In the genomic region with DNA sequence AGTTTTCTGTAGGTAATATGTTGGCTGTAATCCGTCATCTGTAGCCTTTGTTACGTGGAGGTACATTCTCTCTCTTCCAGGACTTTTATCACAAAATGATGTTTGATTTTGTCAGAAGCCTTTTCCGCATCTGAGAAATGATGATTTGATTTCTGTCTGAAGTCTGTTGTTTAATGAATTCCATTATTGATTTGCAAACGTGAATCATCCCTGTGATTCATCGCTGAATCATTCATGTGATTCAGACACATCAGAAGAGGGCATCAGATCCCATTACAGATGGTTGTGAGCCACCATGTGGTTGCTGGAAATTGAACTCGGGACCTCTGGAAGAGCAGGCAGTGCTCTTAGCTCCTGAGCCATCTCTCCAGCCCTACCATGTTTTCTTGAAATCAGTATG, we compare ENCODE assay signal across 41 mouse cellular contexts. TPM values are rescaled to one million over a fixed set of nuclear protein-coding genes. Genes with fewer than 3 reads are reported as not detected.
DNase-seq lines count a peak whose midpoint lies in the region; ATAC-seq and TF ChIP-seq lines count a peak whose summit lies in the region.
"Had no signal": no experiment of that assay in that cellular context is flagged by ENCODE, and none has a peak within 500 bp of the region (broad histone marks: within the 10 kb centered on the region; RNA-seq: fewer than 3 reads in every experiment).

No protein-coding gene starts in this region.

- 0 out of 2 replicates have a peak overlapping the region, but pooled peaks have one; percentile 91 for H3K9ac ChIP-seq in liver, postnatal 0 days (replicated peaks)
- no peak overlapping the region for H3K9ac ChIP-seq in forebrain, embryonic 12.5 days
- no peak overlapping the region for H3K9ac ChIP-seq in hindbrain, embryonic 16.5 days (ENCODE audit: low read depth, low read length)
- H3K9ac ChIP-seq: embryonic facial prominence, embryonic 15.5 days; heart, embryonic 13.5 days; hindbrain, embryonic 15.5 days; limb, embryonic 15.5 days; lung, embryonic 14.5 days had no signal

- H3K4me1 ChIP-seq in erythroblast, embryonic 14.5 days (ENCODE audit: control insufficient read depth), result peaks cover 61% of the 10 kb centered on the region
- peaks cover 21% of the 10 kb centered on the region for H3K4me1 ChIP-seq in bone marrow macrophage, adult 2 months (ENCODE audit: control insufficient read depth, insufficient read depth, low read length)
- peaks cover 16% of the 10 kb centered on the region for H3K4me1 ChIP-seq in liver, postnatal 0 days (ENCODE audit: insufficient read depth)
- H3K4me1 ChIP-seq in forebrain, embryonic 12.5 days, result peaks cover 25% of the 10 kb centered on the region
- peaks cover 20% of the 10 kb centered on the region for H3K4me1 ChIP-seq in hindbrain, embryonic 16.5 days (ENCODE audit: control insufficient read depth, insufficient read depth, low read depth, low read length)

- no peak for ATAC-seq in erythroblast, adult 5-6 weeks (replicated peaks; ENCODE audit: low FRiP score, poor library complexity, severe bottlenecking)
- no peak for ATAC-seq in liver, postnatal 0 days
- no peak for ATAC-seq in forebrain, embryonic 12.5 days (ENCODE audit: low FRiP score)
- no peak for ATAC-seq in hindbrain, embryonic 16.5 days
- ATAC-seq: forebrain, embryonic 16.5 days; midbrain, embryonic 16.5 days; Patski had no signal

- H3K27ac ChIP-seq in bone marrow macrophage, adult 2 months (ENCODE audit: insufficient read depth, low read depth, low read length), result peak overlapping the region; percentile 17
- H3K27ac ChIP-seq in liver, postnatal 0 days (ENCODE audit: low read depth), result no peak overlapping the region
- H3K27ac ChIP-seq in forebrain, embryonic 12.5 days, result no peak overlapping the region
- no peak overlapping the region for H3K27ac ChIP-seq in hindbrain, embryonic 16.5 days (ENCODE audit: low read depth, low read length)
- H3K27ac ChIP-seq: embryonic facial prominence, embryonic 10.5 days; embryonic facial prominence, embryonic 15.5 days; forebrain, embryonic 10.5 days; heart, embryonic 13.5 days; hindbrain, embryonic 10.5 days; hindbrain, embryonic 15.5 days; kidney, postnatal 0 days; limb, embryonic 10.5 days; limb, embryonic 15.5 days; midbrain, embryonic 10.5 days; neural tube, embryonic 13.5 days; stomach, postnatal 0 days had no signal

- peak overlapping the region; percentile 91 for H3K4me3 ChIP-seq in erythroblast, embryonic 14.5 days (replicated peaks)
- no peak overlapping the region for H3K4me3 ChIP-seq in bone marrow macrophage, adult 2 months (ENCODE audit: insufficient read depth, low read length)
- no peak overlapping the region for H3K4me3 ChIP-seq in liver, postnatal 0 days (ENCODE audit: low read depth, low read length)
- no peak overlapping the region for H3K4me3 ChIP-seq in forebrain, embryonic 12.5 days (replicated peaks)
- no peak overlapping the region for H3K4me3 ChIP-seq in hindbrain, embryonic 16.5 days (ENCODE audit: low read length)
- H3K4me3 ChIP-seq: embryonic facial prominence, embryonic 10.5 days; embryonic facial prominence, embryonic 15.5 days; forebrain, embryonic 10.5 days; heart, embryonic 13.5 days; hindbrain, embryonic 10.5 days; hindbrain, embryonic 15.5 days; limb, embryonic 10.5 days; limb, embryonic 15.5 days; midbrain, embryonic 10.5 days; neural tube, embryonic 13.5 days had no signal

- peaks cover 77% of the 10 kb centered on the region for H3K36me3 ChIP-seq in erythroblast, embryonic 14.5 days (ENCODE audit: control insufficient read depth)
- peaks cover 63% of the 10 kb centered on the region for H3K36me3 ChIP-seq in liver, postnatal 0 days (replicated peaks; ENCODE audit: insufficient read depth, low read length)
- peaks cover 58% of the 10 kb centered on the region for H3K36me3 ChIP-seq in forebrain, embryonic 12.5 days (replicated peaks)
- peaks cover 13% of the 10 kb centered on the region for H3K36me3 ChIP-seq in hindbrain, embryonic 16.5 days (ENCODE audit: control insufficient read depth, insufficient read depth, low read length)

- TF ChIP-seq CTCF in bone marrow macrophage, adult 2 months (IDR thresholded peaks at IDR 0.05; ENCODE audit: low read depth, low read length), result no peak
- TF ChIP-seq CTCF in liver, postnatal 0 days (IDR thresholded peaks at IDR 0.05; ENCODE audit: low read depth), result no peak

- peak; percentile 78 for DNase-seq in 3T3-L1 (ENCODE audit: low read depth, low spot score)
- DNase-seq in liver, postnatal 0 days, result no peak
- DNase-seq: adrenal gland, postnatal 14 days; cerebellum, adult 2 months; cerebellum, postnatal 14 days; heart, postnatal 14 days; kidney, adult 8-10 months; kidney, postnatal 4 days; lung, embryonic 14.5 days; lung, postnatal 14 days; right cerebral cortex, postnatal 4 days; thymus, adult 18-20 months; thymus, postnatal 36 days had no signal

- 0 out of 2 replicates have a peak overlapping the region, but pooled peaks have one; percentile 89 for H3K4me2 ChIP-seq in liver, postnatal 0 days (ENCODE audit: low read depth, low read length)
- H3K4me2 ChIP-seq in forebrain, embryonic 12.5 days, result no peak overlapping the region
- H3K4me2 ChIP-seq in hindbrain, embryonic 16.5 days (ENCODE audit: low read length), result no peak overlapping the region
- H3K4me2 ChIP-seq: embryonic facial prominence, embryonic 15.5 days; heart, embryonic 13.5 days; hindbrain, embryonic 15.5 days; limb, embryonic 15.5 days; lung, embryonic 14.5 days; neural tube, embryonic 13.5 days had no signal

- H3K27me3 ChIP-seq in erythroblast, embryonic 14.5 days (ENCODE audit: control insufficient read depth), result peaks cover 14% of the 10 kb centered on the region
- H3K27me3 ChIP-seq in liver, postnatal 0 days (ENCODE audit: insufficient read depth, low read length), result no peaks in the 10 kb centered on the region
- H3K27me3 ChIP-seq in forebrain, embryonic 12.5 days, result peaks cover 3% of the 10 kb centered on the region; the same call in 1 of the 2 replicates
- no peaks in the 10 kb centered on the region for H3K27me3 ChIP-seq in hindbrain, embryonic 16.5 days (replicated peaks; ENCODE audit: control insufficient read depth, insufficient read depth, low read length)
- H3K27me3 ChIP-seq: embryonic facial prominence, embryonic 15.5 days; heart, embryonic 13.5 days; hindbrain, embryonic 15.5 days; limb, embryonic 15.5 days; neural tube, embryonic 13.5 days; Patski had no signal

- H3K9me3 ChIP-seq in erythroblast, embryonic 14.5 days (ENCODE audit: control insufficient read depth, low read length), result no peaks in the 10 kb centered on the region; the same call in 1 of the 2 replicates
- H3K9me3 ChIP-seq in liver, postnatal 0 days (ENCODE audit: low read length), result no peaks in the 10 kb centered on the region
- H3K9me3 ChIP-seq in forebrain, embryonic 12.5 days, result no peaks in the 10 kb centered on the region
- no peaks in the 10 kb centered on the region for H3K9me3 ChIP-seq in hindbrain, embryonic 16.5 days (ENCODE audit: control insufficient read depth, low read length)
- H3K9me3 ChIP-seq: embryonic facial prominence, embryonic 10.5 days; embryonic facial prominence, embryonic 15.5 days; forebrain, embryonic 10.5 days; heart, embryonic 13.5 days; hindbrain, embryonic 10.5 days; hindbrain, embryonic 15.5 days; limb, embryonic 10.5 days; limb, embryonic 15.5 days; midbrain, embryonic 10.5 days; neural tube, embryonic 13.5 days had no signal

- no peak for TF ChIP-seq EP300 in liver, postnatal 0 days (IDR thresholded peaks at IDR 0.05; ENCODE audit: low read depth)

- WGBS in liver, postnatal 0 days (ENCODE audit: insufficient replicate concordance), result 89% methylated on average over 6 of the region's 6 CpGs
- 91% methylated on average over 6 of the region's 6 CpGs for WGBS in forebrain, embryonic 12.5 days
- 90% methylated on average over 6 of the region's 6 CpGs for WGBS in hindbrain, embryonic 16.5 days

- TF ChIP-seq POLR2A in bone marrow macrophage, adult 2 months (IDR thresholded peaks at IDR 0.05; ENCODE audit: borderline replicate concordance, low read depth, low read length), result no peak

RNA-seq across cellular contexts. Expression of gene Dnttip1, which starts 3.2 kb away (rescaled TPM):
- 16.3 and 17.4 TPM in 2 replicates for polyA plus RNA-seq in erythroblast, embryonic 14.5 days (2012)
- 79.2 and 130 TPM in 2 replicates for total RNA-seq in erythroblast, adult 5-6 weeks (2015; ENCODE audit: low replicate concordance)
- 137 and 237 TPM in 2 replicates for total RNA-seq in erythroblast, adult 5-6 weeks (2017; ENCODE audit: low replicate concordance)
- polyA plus RNA-seq in bone marrow macrophage, adult 2 months (2012; ENCODE audit: insufficient read depth, insufficient read length, missing spikeins), result 33.4 and 33.7 TPM in 2 replicates
- 33.7 and 34.2 TPM in 2 replicates for polyA plus RNA-seq in liver, postnatal 0 days (2015; fragmentation: Nextera tagmentation; extraction: Ambion mirVana)
- 83.6 and 88.3 TPM in 2 replicates for polyA plus RNA-seq in forebrain, embryonic 12.5 days (2016; fragmentation: Nextera tagmentation; extraction: Ambion mirVana)
- polyA plus RNA-seq in hindbrain, embryonic 16.5 days (2015; fragmentation: Nextera tagmentation; extraction: Ambion mirVana), result 55.9 and 60.0 TPM in 2 replicates

RNA-seq across cellular contexts. Expression of gene Wfdc3, which starts 3.3 kb away (rescaled TPM):
- polyA plus RNA-seq in erythroblast, embryonic 14.5 days (2012), result 0.04 and 0.07 TPM in 2 replicates
- 16.7 and 19.9 TPM in 2 replicates for total RNA-seq in erythroblast, adult 5-6 weeks (2015; ENCODE audit: low replicate concordance)
- 10.0 and 12.8 TPM in 2 replicates for total RNA-seq in erythroblast, adult 5-6 weeks (2017; ENCODE audit: low replicate concordance)
- not detected in 2 replicates for polyA plus RNA-seq in bone marrow macrophage, adult 2 months (2012; ENCODE audit: insufficient read depth, insufficient read length, missing spikeins)
- polyA plus RNA-seq in liver, postnatal 0 days (2015; fragmentation: Nextera tagmentation; extraction: Ambion mirVana), result 2.0 and 2.5 TPM in 2 replicates
- 0.73 and 0.81 TPM in 2 replicates for polyA plus RNA-seq in forebrain, embryonic 12.5 days (2016; fragmentation: Nextera tagmentation; extraction: Ambion mirVana)
- polyA plus RNA-seq in hindbrain, embryonic 16.5 days (2015; fragmentation: Nextera tagmentation; extraction: Ambion mirVana), result 1.6 and 1.7 TPM in 2 replicates
- total RNA-seq: gastrocnemius, adult 8-10 months; gastrocnemius, postnatal 4 days had no signal

RNA-seq across cellular contexts. Expression of gene Ube2c, which starts 20.7 kb away (rescaled TPM):
- polyA plus RNA-seq in erythroblast, embryonic 14.5 days (2012), result 158 and 179 TPM in 2 replicates
- total RNA-seq in erythroblast, adult 5-6 weeks (2015; ENCODE audit: low replicate concordance), result 268 and 318 TPM in 2 replicates
- 123 and 215 TPM in 2 replicates for total RNA-seq in erythroblast, adult 5-6 weeks (2017; ENCODE audit: low replicate concordance)
- polyA plus RNA-seq in bone marrow macrophage, adult 2 months (2012; ENCODE audit: insufficient read depth, insufficient read length, missing spikeins), result 93.9 and 99.8 TPM in 2 replicates
- polyA plus RNA-seq in liver, postnatal 0 days (2015; fragmentation: Nextera tagmentation; extraction: Ambion mirVana), result 243 and 277 TPM in 2 replicates
- polyA plus RNA-seq in forebrain, embryonic 12.5 days (2016; fragmentation: Nextera tagmentation; extraction: Ambion mirVana), result 601 and 611 TPM in 2 replicates
- 69.0 and 75.0 TPM in 2 replicates for polyA plus RNA-seq in hindbrain, embryonic 16.5 days (2015; fragmentation: Nextera tagmentation; extraction: Ambion mirVana)

RNA-seq across cellular contexts. Expression of gene Tnnc2, which starts 30.8 kb away (rescaled TPM):
- polyA plus RNA-seq in erythroblast, embryonic 14.5 days (2012), result not detected in 2 replicates
- total RNA-seq in erythroblast, adult 5-6 weeks (2015; ENCODE audit: low replicate concordance), result not detected in 2 replicates
- not detected in 2 replicates for total RNA-seq in erythroblast, adult 5-6 weeks (2017; ENCODE audit: low replicate concordance)
- polyA plus RNA-seq in bone marrow macrophage, adult 2 months (2012; ENCODE audit: insufficient read depth, insufficient read length, missing spikeins), result 0.80 TPM in 1 of 2 replicates, not detected in the other
- polyA plus RNA-seq in liver, postnatal 0 days (2015; fragmentation: Nextera tagmentation; extraction: Ambion mirVana), result 6.5 and 127 TPM in 2 replicates
- 1.3 TPM in 1 of 2 replicates, not detected in the other for polyA plus RNA-seq in forebrain, embryonic 12.5 days (2016; fragmentation: Nextera tagmentation; extraction: Ambion mirVana)
- polyA plus RNA-seq in hindbrain, embryonic 16.5 days (2015; fragmentation: Nextera tagmentation; extraction: Ambion mirVana), result 0.68 and 44.8 TPM in 2 replicates
- total RNA-seq: heart, postnatal 14 days; left cerebral cortex, postnatal 10 days; megakaryocyte progenitor cell, adult 5-6 weeks had no signal
- polyA plus RNA-seq: embryonic facial prominence, embryonic 10.5 days; forebrain, embryonic 10.5 days; forebrain, embryonic 16.5 days; hindbrain, embryonic 10.5 days; lung, embryonic 14.5 days; midbrain, embryonic 10.5 days; spleen, adult 2 months had no signal

RNA-seq across cellular contexts. Expression of gene Spint5, which starts 33.9 kb away (rescaled TPM):
- polyA plus RNA-seq in erythroblast, embryonic 14.5 days (2012), result not detected in 2 replicates
- not detected in 2 replicates for total RNA-seq in erythroblast, adult 5-6 weeks (2015; ENCODE audit: low replicate concordance)
- not detected in 2 replicates for total RNA-seq in erythroblast, adult 5-6 weeks (2017; ENCODE audit: low replicate concordance)
- not detected in 2 replicates for polyA plus RNA-seq in bone marrow macrophage, adult 2 months (2012; ENCODE audit: insufficient read depth, insufficient read length, missing spikeins)
- polyA plus RNA-seq in liver, postnatal 0 days (2015; fragmentation: Nextera tagmentation; extraction: Ambion mirVana), result not detected in 2 replicates
- not detected in 2 replicates for polyA plus RNA-seq in forebrain, embryonic 12.5 days (2016; fragmentation: Nextera tagmentation; extraction: Ambion mirVana)
- not detected in 2 replicates for polyA plus RNA-seq in hindbrain, embryonic 16.5 days (2015; fragmentation: Nextera tagmentation; extraction: Ambion mirVana)
- total RNA-seq: adrenal gland, postnatal 14 days; gastrocnemius, adult 8-10 months; gastrocnemius, postnatal 4 days; heart, adult 8-10 months; heart, postnatal 14 days; left cerebral cortex, postnatal 10 days; megakaryocyte progenitor cell, adult 5-6 weeks had no signal
- polyA plus RNA-seq: cerebellum, adult 2 months; cortical plate, adult 2 months; embryonic facial prominence, embryonic 10.5 days; embryonic facial prominence, embryonic 15.5 days; forebrain, embryonic 10.5 days; forebrain, embryonic 16.5 days; heart, embryonic 13.5 days; hindbrain, embryonic 10.5 days; hindbrain, embryonic 15.5 days; intestine, embryonic 14.5 days; kidney, postnatal 0 days; limb, embryonic 10.5 days; limb, embryonic 15.5 days; lung, embryonic 14.5 days; midbrain, embryonic 10.5 days; midbrain, embryonic 16.5 days; neural tube, embryonic 13.5 days; Patski; spleen, adult 2 months; stomach, postnatal 0 days had no signal
